Mouse (Mus musculus) bone marrow macrophage, adult 2 months (primary cell): ENCODE measurements around the gene Ffar1.

ENCODE experiments used
- CTCF ChIP-seq: IDR thresholded peaks from 2 replicates; pipeline ENCODE4 v1.5.1; 2012; ENCODE audit warnings: low read depth, mild to moderate bottlenecking, low read length, moderate library complexity
- POLR2A ChIP-seq: IDR thresholded peaks from 2 replicates; pipeline ENCODE4 v1.6.1; 2012; ENCODE audit warnings: mild to moderate bottlenecking, low read depth, low read length, borderline replicate concordance

GRCm38 (mm10) chr7:30887568-30888188 is 26.3 kb upstream of the Ffar1 start:
- TF ChIP-seq POLR2A (no peak), CTCF (no peak)
